Mouse (Mus musculus) lung, adult 2 months (tissue): ENCODE results near the gene Svs1. TPM values are rescaled to one million over a fixed set of nuclear protein-coding genes. Genes with fewer than 3 reads are reported as not detected.
A peak's percentile ranks its signal among the peaks of the same experiment; 100 is the strongest.

Source experiments
- DNase-seq: peaks from one replicate; pipeline ENCODE4 v3.0.0; 2022
- H3K4me1 ChIP-seq: fragments of 200-500 bp; 2 replicates; pipeline ENCODE4 v1.6.1; 2011; ENCODE audit warnings: low read length; ENCODE audit not compliant: control insufficient read depth, insufficient read depth
- H3K4me3 ChIP-seq: fragments of 200-500 bp; replicated peaks from 2 replicates; pipeline ENCODE3; 2011; ENCODE audit warnings: low read depth, mild to moderate bottlenecking, control low read depth, low read length; ENCODE audit errors: extremely low read depth
- CTCF ChIP-seq: fragments of 200-500 bp; IDR thresholded peaks from 2 replicates; pipeline ENCODE4 v1.5.1; 2011; ENCODE audit warnings: mild to moderate bottlenecking, low read length, control low read depth; ENCODE audit not compliant: insufficient read depth
- POLR2A ChIP-seq: fragments of 200-500 bp; IDR thresholded peaks from 2 replicates; pipeline ENCODE4 v1.6.1; 2011; ENCODE audit warnings: low read depth, mild to moderate bottlenecking, control low read depth, low read length, borderline replicate concordance; ENCODE audit errors: extremely low read depth
- whole genome bisulfite sequencing: fragments of 180-500 bp; shearing (Covaris S2); methylation state at CpG from one replicate; pipeline ENCODE4 v1.1.7; 2018; 5-methylcytosine and 5-hydroxymethylcytosine counted together
- polyA plus RNA-seq: library from polyadenylated mRNA; depleted of rRNA; stranded (reverse); fragments of >200 nt; gene quantifications from 2 replicates; pipeline ENCODE4 v1.2.3, GENCODE M21; 2012

Gene Svs1
- polyA plus RNA-seq, 1 experiment = not detected

DNA sequence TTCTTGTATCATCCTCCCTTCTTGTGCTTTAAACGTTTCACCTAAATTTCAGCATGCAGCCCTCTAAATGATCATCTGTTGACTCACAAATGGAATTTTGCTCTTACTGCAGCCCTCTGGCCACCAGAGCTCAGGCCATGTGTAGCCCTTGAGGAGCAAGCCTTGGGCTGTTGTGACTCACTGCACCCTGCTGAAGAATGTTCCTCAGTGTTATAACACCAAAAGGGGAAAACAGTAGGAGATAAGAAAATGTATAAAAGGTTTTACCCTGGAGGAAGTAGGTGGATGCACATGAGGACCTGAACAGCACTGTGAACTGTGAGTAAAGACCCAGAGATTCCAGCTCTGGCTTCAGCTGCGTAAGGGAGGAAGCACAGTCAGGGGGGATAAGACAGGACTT, 12.0 kb upstream of the Svs1 start, which contains the start of gene Doxl2:
Doxl2 (plus strand) TSS at position 301 of the 400 bp plus-strand sequence.
- DNase-seq = no peak
- no peak within 1 kb of the TSS for H3K4me3 ChIP-seq
- 85% methylated on average over 2 of the region's 2 CpGs for WGBS
- TF ChIP-seq POLR2A = no peak
- TF ChIP-seq CTCF = no peak
- H3K4me1 ChIP-seq = no peaks in the 10 kb centered on the region

DNA sequence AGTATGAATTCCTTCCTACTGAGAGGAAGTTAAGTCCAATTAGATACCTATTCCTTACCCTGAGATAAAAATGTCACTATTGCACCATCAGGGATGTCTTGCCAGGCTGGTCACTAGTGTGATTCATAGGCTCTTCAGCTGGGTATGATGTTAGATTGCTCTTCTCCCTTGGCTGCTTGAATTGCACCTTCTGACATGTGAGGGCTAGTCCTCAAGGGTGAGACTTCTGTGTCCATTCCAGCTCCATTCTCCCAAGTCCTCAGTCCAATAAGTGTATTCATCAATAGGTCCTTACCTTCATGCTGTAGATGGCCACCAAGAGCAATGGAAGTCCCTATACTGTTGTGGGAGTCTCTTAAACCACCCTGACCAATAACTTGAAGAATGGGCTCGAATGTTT, 7.0 kb upstream of the Svs1 start:
- TF ChIP-seq POLR2A = no peak
- TF ChIP-seq CTCF = no peak
- no peak for DNase-seq
- Histone ChIP-seq H3K4me3 (no peak overlapping the region), H3K4me1 (no peaks in the 10 kb centered on the region)
- 57% methylated on average over 1 of the region's 1 CpGs for WGBS

DNA sequence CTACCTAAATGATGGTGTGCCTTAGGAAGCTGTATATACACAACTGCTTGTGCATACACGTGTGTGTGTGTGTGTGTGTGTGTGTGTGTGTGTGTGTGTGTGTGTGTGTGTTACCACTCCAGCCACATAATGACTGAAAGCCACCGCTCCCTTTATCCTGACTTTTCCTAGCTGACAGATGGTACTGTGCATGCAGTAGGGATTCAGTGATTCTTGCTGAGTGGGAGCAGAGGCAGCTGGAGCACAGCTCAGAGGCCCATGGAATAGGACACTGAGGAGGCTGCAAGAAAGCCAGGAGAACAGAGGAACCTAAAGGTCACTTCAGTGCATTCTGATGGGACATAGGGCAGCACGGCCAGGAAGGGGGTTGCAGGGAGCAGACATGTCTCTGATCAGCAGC, 4.4 kb upstream of the Svs1 start:
- Histone ChIP-seq H3K4me3 (no peak overlapping the region), H3K4me1 (no peaks in the 10 kb centered on the region)
- DNase-seq = no peak
- 67% methylated on average over 3 of the region's 3 CpGs for WGBS
- TF ChIP-seq POLR2A (no peak), CTCF (no peak)

DNA sequence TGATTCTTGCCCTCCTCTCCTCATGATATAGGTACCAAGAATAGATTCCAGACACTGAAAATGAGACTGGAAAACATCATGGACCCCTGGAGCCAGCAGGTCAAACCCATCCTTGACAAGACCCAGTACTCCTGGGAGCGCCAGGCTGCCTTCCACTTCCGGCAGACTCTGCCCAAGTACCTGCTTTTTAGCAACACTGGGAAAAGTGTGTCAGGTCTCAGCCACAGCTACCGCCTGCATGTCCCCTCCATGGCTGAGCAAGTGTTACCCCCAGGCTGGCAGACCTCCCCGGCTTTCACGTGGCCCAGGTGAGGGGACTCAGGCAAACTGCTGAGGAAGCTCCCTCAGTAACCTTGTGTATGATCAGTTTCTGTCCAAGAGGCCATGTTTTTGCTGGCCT, 3.3 kb downstream of the Svs1 start:
- H3K4me3 ChIP-seq = no peak overlapping the region
- 95% methylated on average over 5 of the region's 5 CpGs for WGBS
- TF ChIP-seq CTCF (no peak), POLR2A (no peak)
- no peaks in the 10 kb centered on the region for H3K4me1 ChIP-seq
- DNase-seq = no peak

DNA sequence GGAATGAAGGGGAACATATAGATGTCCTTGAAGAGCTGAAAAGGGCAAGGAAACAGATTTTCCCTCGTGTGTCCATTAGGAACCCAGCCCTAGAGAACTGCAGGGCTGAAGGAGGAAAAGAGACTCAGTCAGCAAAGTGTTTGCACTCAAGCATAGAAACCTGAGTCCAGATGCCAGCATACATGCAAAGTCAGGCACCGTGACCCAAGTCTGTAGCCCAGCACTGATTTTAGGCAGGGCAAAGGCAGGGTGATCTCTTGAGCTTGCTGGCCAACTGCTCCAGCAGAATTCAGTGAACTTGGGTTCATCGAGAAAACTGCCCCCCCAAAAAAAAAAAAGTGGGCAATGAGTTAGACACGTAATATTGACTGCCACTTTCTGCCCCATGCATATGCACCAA, 5.3 kb downstream of the Svs1 start:
- TF ChIP-seq CTCF (no peak), POLR2A (no peak)

DNA sequence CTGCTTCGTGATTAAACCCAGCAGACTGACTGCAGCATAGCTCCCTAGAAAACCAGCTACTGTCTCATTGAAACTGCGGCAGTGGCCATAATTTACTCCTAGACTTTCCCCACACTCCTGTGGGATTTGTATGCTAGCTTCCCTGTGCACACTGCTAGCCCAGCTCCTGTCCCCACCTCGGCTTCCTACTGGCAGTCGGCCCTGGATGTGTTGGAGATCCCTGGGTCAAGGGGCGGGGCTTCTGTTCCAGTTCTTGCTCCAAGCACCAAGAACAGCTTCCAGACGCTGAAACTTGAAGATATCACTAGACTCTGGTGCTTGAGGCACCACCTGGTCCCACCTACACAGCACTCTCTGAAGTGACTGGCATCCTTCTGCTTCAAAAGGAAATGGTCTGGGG, 11.5 kb downstream of the Svs1 start:
- Histone ChIP-seq H3K4me3 (no peak overlapping the region), H3K4me1 (no peaks in the 10 kb centered on the region)
- no peak for DNase-seq
- TF ChIP-seq CTCF = no peak
- WGBS = 57% methylated on average over 6 of the region's 6 CpGs

More for the DNA sequence above, 5.3 kb downstream of the Svs1 start:
- no peak for DNase-seq
- no peak overlapping the region for H3K4me3 ChIP-seq
- H3K4me1 ChIP-seq = no peaks in the 10 kb centered on the region
- WGBS = 74% methylated on average over 4 of the region's 4 CpGs

DNA sequence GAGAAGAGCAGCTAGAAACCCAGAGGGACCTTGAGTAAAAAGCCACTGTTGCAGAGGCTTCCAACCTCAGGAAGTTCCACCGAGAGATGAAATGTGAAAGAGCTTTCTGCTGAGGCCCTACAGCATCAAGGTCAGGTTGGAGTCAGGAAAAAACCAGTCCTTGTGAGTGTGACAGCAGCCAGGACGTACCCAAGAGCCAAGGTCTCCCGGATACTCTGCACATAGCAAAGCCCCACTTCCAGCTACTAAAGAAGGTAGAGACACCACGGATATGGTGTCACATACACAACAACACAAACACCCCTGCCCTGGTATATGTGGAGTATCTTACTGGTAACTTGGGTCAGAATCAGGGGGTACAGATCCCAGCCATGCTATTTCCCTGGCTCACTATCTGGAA, 12.1 kb downstream of the Svs1 start:
- Histone ChIP-seq H3K4me1 (no peaks in the 10 kb centered on the region), H3K4me3 (no peak overlapping the region)
- TF ChIP-seq POLR2A = no peak
- no peak for TF ChIP-seq CTCF
- 84% methylated on average over 4 of the region's 4 CpGs for WGBS
- no peak for DNase-seq

DNA sequence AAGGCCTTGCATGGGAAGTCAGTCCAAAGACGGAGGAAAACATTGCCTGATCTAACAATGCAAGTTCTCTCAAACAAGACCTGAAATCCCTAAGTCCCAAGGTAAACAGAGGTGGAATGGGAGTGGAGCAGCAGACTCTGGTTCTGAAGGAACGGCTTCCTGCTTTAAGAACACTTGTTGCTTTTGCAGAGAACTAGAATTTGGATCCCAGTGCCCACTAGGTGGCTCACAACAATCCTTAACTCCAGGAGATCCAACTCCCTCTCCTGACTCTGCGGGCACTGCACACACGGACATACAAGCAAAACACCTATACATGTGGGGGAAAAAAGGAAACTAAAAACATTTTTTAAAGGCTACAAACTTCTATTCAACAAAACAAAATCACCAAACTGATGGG, 16.7 kb downstream of the Svs1 start:
- whole genome bisulfite sequencing = 24% methylated on average over 4 of the region's 4 CpGs
- Histone ChIP-seq H3K4me3 (no peak overlapping the region), H3K4me1 (no peaks in the 10 kb centered on the region)
- TF ChIP-seq POLR2A (no peak), CTCF (peak; percentile 3; the same call in 1 of the 2 replicates)
- DNase-seq = no peak

DNA sequence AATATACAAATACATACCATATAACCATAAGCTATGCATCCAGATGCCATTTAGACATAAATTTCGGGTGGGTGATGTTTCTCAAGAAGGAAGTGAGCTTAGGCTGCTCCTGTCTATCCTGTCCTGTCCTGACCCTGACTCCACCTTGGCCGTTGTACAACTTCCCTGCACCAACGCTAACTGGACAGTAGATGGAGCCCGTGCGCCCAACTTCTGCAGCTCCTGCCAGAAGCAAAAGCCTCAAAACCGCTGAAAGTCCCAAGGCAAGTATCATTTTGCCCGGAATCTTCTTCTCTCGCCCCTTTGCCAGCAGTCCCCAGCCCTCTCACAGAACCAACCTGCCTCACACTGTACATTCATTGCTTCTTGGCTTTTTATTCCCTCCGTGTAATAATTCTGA, 21.3 kb downstream of the Svs1 start:
- peak; percentile 50 for DNase-seq
- no peaks in the 10 kb centered on the region for H3K4me1 ChIP-seq
- peak overlapping the region; percentile 29 for H3K4me3 ChIP-seq
- TF ChIP-seq POLR2A (no peak), CTCF (peak; percentile 92)
- under 1% methylated on average over 9 of the region's 9 CpGs for WGBS

DNA sequence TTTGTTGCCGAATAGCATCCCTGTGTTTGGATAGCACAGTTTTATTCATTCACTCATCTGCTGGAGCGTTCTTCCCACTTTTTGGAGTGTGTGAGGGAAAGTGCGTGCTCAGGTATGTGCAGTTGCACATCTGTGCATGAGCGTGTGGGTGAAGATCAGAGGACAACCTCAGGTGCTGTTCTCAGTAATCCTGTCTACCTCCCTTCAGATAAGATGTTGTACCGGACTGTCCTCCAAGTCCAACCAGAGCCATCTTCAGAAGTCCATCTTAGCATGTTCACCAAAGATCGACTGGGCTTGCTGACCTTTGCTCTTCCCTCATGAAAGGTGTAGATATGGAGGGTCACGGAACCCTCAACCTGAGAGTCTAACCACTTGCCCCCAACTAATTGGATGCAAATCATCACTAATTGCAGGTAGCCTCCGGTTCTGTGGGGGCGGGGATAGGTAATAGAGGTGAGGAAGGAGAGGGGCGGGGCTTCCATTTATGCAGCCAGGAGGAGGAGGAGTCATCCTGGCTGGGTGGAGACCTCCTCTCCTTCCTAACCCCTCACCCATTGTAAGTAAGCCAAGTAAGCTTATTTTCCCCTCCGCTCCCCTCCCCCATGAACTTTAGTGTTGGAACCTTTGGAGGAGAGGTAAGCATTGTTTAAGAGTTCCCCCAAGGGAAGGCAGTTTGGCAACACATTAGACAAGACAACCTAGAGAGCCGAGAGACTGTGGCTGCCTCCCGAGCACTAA, 21.9 kb downstream of the Svs1 start:
- TF ChIP-seq POLR2A (no peak), CTCF (0 out of 2 replicates have a peak, but pooled peaks have one; percentile 2)
- 23% methylated on average over 13 of the region's 13 CpGs for WGBS
- Histone ChIP-seq H3K4me1 (no peaks in the 10 kb centered on the region), H3K4me3 (no peak overlapping the region)
- DNase-seq = peak; percentile 8
